Mouse (Mus musculus) intestine, embryonic 15.5 days (tissue): ENCODE measurements around the gene Vmn1r195. TPM values are rescaled to one million over a fixed set of nuclear protein-coding genes. Genes with fewer than 3 reads are reported as not detected.

Source experiments
- polyA plus RNA-seq: library from polyadenylated mRNA; unstranded; fragments of >200 nt; fragmentation: Nextera tagmentation; extraction: Ambion mirVana; gene quantifications from 2 replicates; pipeline ENCODE4 v1.2.1, GENCODE M21; 2015

Vmn1r195 gene
- polyA plus RNA-seq, 1 experiment from 2014 or later: not detected

Other genes starting within 250 kb of the Vmn1r195 start
- 3.0 and 7.8 TPM in 2 replicates for gene Hist1h2ah, start 235.0 kb upstream of the Vmn1r195 start, polyA plus RNA-seq
- 5.0 and 5.8 TPM in 2 replicates for gene Hist1h2bk, start 234.7 kb upstream of the Vmn1r195 start, polyA plus RNA-seq
- 21.0 and 23.6 TPM in 2 replicates for gene Hist1h4i, start 229.2 kb upstream of the Vmn1r195 start, polyA plus RNA-seq
- gene Hist1h2ag, start 227.6 kb upstream of the Vmn1r195 start, polyA plus RNA-seq: 23.9 and 40.6 TPM in 2 replicates
- 9.6 and 9.9 TPM in 2 replicates for gene Hist1h2bj, start 227.3 kb upstream of the Vmn1r195 start, polyA plus RNA-seq
- gene Vmn1r188, start 186.1 kb upstream of the Vmn1r195 start, polyA plus RNA-seq: not detected in 2 replicates
- not detected in 2 replicates for gene Vmn1r189, start 164.7 kb upstream of the Vmn1r195 start, polyA plus RNA-seq
- not detected in 2 replicates for gene Vmn1r191, start 86.6 kb upstream of the Vmn1r195 start, polyA plus RNA-seq
- gene Vmn1r192, start 79.4 kb upstream of the Vmn1r195 start, polyA plus RNA-seq: not detected in 2 replicates
- not detected in 2 replicates for gene Vmn1r193, start 47.4 kb upstream of the Vmn1r195 start, polyA plus RNA-seq
- not detected in 2 replicates for gene Vmn1r194, start 26.3 kb upstream of the Vmn1r195 start, polyA plus RNA-seq
- not detected in 2 replicates for gene Vmn1r196, start 19.4 kb downstream of the Vmn1r195 start, polyA plus RNA-seq
- not detected in 2 replicates for gene Vmn1r197, start 54.1 kb downstream of the Vmn1r195 start, polyA plus RNA-seq
- gene Vmn1r198, start 79.8 kb downstream of the Vmn1r195 start, polyA plus RNA-seq: not detected in 2 replicates
- not detected in 2 replicates for gene Vmn1r199, start 109.3 kb downstream of the Vmn1r195 start, polyA plus RNA-seq
- not detected in 2 replicates for gene Vmn1r200, start 119.9 kb downstream of the Vmn1r195 start, polyA plus RNA-seq
- gene Vmn1r201, start 201.4 kb downstream of the Vmn1r195 start, polyA plus RNA-seq: not detected in 2 replicates
- not detected in 2 replicates for gene Vmn1r202, start 234.9 kb downstream of the Vmn1r195 start, polyA plus RNA-seq
- not detected in 2 replicates for gene Vmn1r203, start 247.6 kb downstream of the Vmn1r195 start, polyA plus RNA-seq